Mouse (Mus musculus): ENCODE measurements around the gene Angptl4. TPM values are rescaled to one million over a fixed set of nuclear protein-coding genes. Genes with fewer than 3 reads are reported as not detected.
"Not testable (repeated sequence)": the region's sequence is repeated elsewhere in the genome, so short reads cannot be mapped to it uniquely, and the experiment has no call there.

Gene Angptl4
- 22.6 and 23.3 TPM in 2 replicates for polyA plus RNA-seq (2015; fragmentation: Nextera tagmentation; extraction: Ambion mirVana)

DNA sequence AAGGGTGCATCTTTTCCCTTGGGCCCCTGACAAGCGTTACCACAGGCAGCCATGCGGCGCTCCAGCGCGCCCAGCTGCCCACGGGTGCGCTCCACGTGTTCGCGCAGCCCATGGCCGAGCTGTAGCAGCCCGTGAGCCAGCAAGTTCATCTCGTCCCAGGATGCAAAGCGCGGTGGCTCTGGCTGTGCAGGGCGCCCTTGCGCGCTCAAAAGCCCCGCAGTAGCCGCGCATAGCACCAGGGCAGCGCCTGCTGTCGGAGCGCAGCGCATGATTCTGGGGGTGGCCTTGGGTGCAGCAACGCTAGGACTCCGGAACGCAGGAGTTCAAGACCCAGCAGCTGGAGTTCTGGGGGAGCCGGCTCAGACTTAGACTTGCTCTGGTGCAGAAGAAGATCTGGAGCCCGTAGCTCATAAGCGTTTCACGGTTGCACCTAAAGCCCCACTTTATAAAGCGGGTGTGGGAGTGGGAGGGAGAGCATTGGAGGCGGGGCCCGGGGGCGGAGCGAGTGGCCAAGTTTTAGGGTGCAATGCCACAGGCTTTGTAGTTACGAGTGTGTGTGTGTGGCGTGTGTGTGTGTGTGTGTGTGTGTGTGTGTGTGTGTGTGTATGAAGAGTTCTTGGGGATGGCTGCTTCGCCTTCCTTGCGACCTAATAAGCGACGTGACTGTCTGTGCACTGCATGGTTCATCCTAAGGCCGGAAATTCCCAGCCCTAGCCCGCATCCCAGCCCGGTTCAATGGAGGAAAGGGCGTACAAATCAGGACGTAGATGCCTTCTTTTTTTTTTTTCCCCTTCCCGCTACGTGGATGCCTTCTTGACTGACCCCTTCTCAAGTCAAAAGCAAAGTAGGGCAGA lies at the start of gene Angptl4:
Gene Angptl4 (minus strand): TSS at position 707 of the 854 bp plus-strand sequence.
- H3K9ac ChIP-seq, result peak within 1 kb of the TSS; percentile 40; the same call in 1 of the 2 replicates
- 0 out of 2 replicates have a peak, but pooled peaks cover 3% of the 10 kb centered on the region for H3K27me3 ChIP-seq (replicated peaks)
- peaks cover 13% of the 10 kb centered on the region for H3K4me1 ChIP-seq
- no peaks in the 10 kb centered on the region for H3K36me3 ChIP-seq (replicated peaks)
- peak within 1 kb of the TSS; percentile 82 for H3K4me2 ChIP-seq
- peak within 1 kb of the TSS; percentile 46 for H3K4me3 ChIP-seq
- no peaks in the 10 kb centered on the region for H3K9me3 ChIP-seq
- peak within 1 kb of the TSS; percentile 39 for H3K27ac ChIP-seq
- WGBS, result 1% methylated on average over 50 of the region's 50 CpGs
- peak; percentile 81 for ATAC-seq (replicated peaks)

- H3K9me3 ChIP-seq, result no peaks in the 10 kb centered on the region
- peaks cover 40% of the 10 kb centered on the region for H3K36me3 ChIP-seq (replicated peaks)
- 93% methylated on average over 10 of the region's 10 CpGs for WGBS
- no peak overlapping the region for H3K27ac ChIP-seq
- no peak for ATAC-seq (replicated peaks)
- no peak overlapping the region for H3K9ac ChIP-seq
- no peaks in the 10 kb centered on the region for H3K27me3 ChIP-seq (replicated peaks)
- no peak overlapping the region for H3K4me3 ChIP-seq
- H3K4me1 ChIP-seq, result peaks cover 27% of the 10 kb centered on the region
- no peak overlapping the region for H3K4me2 ChIP-seq
Observed at GRCm38 (mm10) chr17:33829561-33829960, 47.9 kb upstream of the Angptl4 start.

DNA sequence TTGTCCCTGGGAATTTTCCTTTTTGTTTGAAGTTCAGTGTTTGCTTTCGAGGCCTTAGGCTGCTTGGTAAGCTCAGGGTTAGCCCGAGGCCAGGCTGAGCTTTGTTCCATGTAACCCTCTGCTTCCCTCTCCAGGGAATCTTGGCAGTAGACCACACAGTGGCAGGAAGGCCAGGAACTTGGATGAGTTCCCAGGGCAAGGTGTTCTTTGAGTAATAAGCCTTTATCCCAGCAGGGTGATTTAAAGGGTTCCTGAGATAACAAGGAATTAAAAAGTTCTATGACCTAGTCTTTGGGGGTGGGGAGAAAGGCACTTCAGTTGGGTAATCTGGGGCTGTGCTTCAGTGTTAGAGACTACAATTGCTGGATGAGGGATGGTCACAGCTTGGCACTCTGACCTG lies 47.3 kb upstream of the Angptl4 start:
- Histone ChIP-seq H3K4me1 (peaks cover 27% of the 10 kb centered on the region), H3K27me3 (replicated peaks) (no peaks in the 10 kb centered on the region), H3K27ac (no peak overlapping the region), H3K9ac (no peak overlapping the region), H3K9me3 (no peaks in the 10 kb centered on the region), H3K36me3 (replicated peaks) (peaks cover 35% of the 10 kb centered on the region), H3K4me3 (no peak overlapping the region), H3K4me2 (no peak overlapping the region)
- WGBS, result 57% methylated on average over 2 of the region's 2 CpGs
- ATAC-seq (replicated peaks), result no peak

- Histone ChIP-seq H3K4me2 (no peak overlapping the region), H3K9me3 (no peaks in the 10 kb centered on the region), H3K36me3 (replicated peaks) (peaks cover 30% of the 10 kb centered on the region)
Observed at GRCm38 (mm10) chr17:33826850-33827249, 45.2 kb upstream of the Angptl4 start.

DNA sequence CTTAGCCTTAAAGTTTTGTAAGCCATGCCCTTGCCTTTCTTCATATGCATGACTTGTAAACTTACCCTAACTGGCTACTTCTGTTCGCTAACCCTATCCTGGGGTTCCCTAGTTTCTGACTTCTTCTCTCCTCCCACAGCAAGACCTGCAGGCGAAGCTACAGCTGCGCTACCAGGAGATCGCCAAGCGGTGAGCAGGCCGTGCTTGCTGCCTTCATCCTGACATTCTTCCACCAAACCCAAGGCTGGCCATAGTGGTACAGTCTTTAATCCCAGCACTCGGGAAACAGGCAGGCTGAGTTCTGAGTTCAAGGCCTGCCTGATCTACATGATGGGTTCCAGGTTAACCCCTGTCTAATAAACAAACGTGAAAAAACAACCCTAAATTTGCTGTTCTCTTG lies 43.8 kb upstream of the Angptl4 start:
- H3K4me2 ChIP-seq, result peak overlapping the region; percentile 75
- peak overlapping the region; percentile 59; the same call in 1 of the 2 replicates for H3K9ac ChIP-seq
- peaks cover 30% of the 10 kb centered on the region for H3K36me3 ChIP-seq (replicated peaks)
- H3K9me3 ChIP-seq, result no peaks in the 10 kb centered on the region
- no peak for ATAC-seq (replicated peaks)
- no peak overlapping the region for H3K27ac ChIP-seq
- H3K4me3 ChIP-seq, result peak overlapping the region; percentile 91
- H3K27me3 ChIP-seq (replicated peaks), result no peaks in the 10 kb centered on the region
- peaks cover 49% of the 10 kb centered on the region for H3K4me1 ChIP-seq
- WGBS, result 87% methylated on average over 8 of the region's 8 CpGs

More at GRCm38 (mm10) chr17:33826850-33827249, 45.2 kb upstream of the Angptl4 start:
- Histone ChIP-seq H3K27ac (no peak overlapping the region), H3K9ac (no peak overlapping the region), H3K27me3 (replicated peaks) (no peaks in the 10 kb centered on the region), H3K4me1 (peaks cover 46% of the 10 kb centered on the region), H3K4me3 (no peak overlapping the region)
- WGBS, result 0% methylated on average over 3 of the region's 3 CpGs
- ATAC-seq (replicated peaks), result no peak

DNA sequence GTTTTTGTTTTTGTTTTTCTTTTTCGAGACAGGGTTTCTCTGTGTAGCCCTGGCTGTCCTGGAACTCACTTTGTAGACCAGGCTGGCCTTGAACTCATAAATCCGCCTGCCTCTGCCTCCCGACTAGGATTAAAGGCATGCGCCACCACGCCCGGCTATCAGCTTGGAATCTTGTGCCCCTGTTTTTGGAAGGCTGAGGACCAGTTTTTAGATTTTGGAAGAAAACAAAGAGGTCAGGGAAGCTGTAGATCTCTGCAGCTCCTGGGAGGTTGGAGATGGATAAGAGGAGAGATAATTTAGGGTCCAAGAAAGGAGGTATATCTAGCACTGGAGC lies 43.3 kb upstream of the Angptl4 start:
- not testable (repeated sequence) for H3K27me3 ChIP-seq (replicated peaks); ATAC-seq (replicated peaks); H3K9me3 ChIP-seq
- Histone ChIP-seq H3K27ac (peak overlapping the region; percentile 83; the same call in 1 of the 2 replicates), H3K36me3 (replicated peaks) (peaks cover 25% of the 10 kb centered on the region), H3K4me1 (peaks cover 49% of the 10 kb centered on the region), H3K9ac (peak overlapping the region; percentile 59), H3K4me3 (peak overlapping the region; percentile 91), H3K4me2 (peak overlapping the region; percentile 75)
- WGBS, result 9% methylated on average over 6 of the region's 6 CpGs

- no peaks in the 10 kb centered on the region for H3K9me3 ChIP-seq
- ATAC-seq (replicated peaks), result peak; percentile 94
- peaks cover 49% of the 10 kb centered on the region for H3K4me1 ChIP-seq
- peak within 1 kb of the TSS; percentile 78 for H3K9ac ChIP-seq
- peak within 1 kb of the TSS; percentile 91 for H3K4me3 ChIP-seq
- WGBS, result under 1% methylated on average over 51 of the region's 51 CpGs
- peak within 1 kb of the TSS; percentile 84 for H3K4me2 ChIP-seq
- peak within 1 kb of the TSS; percentile 83 for H3K27ac ChIP-seq
- no peaks in the 10 kb centered on the region for H3K27me3 ChIP-seq (replicated peaks)
- peaks cover 19% of the 10 kb centered on the region for H3K36me3 ChIP-seq (replicated peaks)
Observed at GRCm38 (mm10) chr17:33824084-33824996, 42.7 kb upstream of the Angptl4 start, which contains the start of the genes Rps28 and Ndufa7. Rps28 (minus strand) TSS chr17:33824562. Ndufa7 (plus strand) TSS chr17:33824572.

- ATAC-seq (replicated peaks), result not testable (repeated sequence)
- Histone ChIP-seq H3K4me1 (peaks cover 54% of the 10 kb centered on the region), H3K36me3 (replicated peaks) (peaks cover 19% of the 10 kb centered on the region)
Observed at GRCm38 (mm10) chr17:33823171-33823570, 41.5 kb upstream of the Angptl4 start.

GRCm38 (mm10) chr17:33822436-33822959 lies 40.9 kb upstream of the Angptl4 start:
- Histone ChIP-seq H3K9me3 (no peaks in the 10 kb centered on the region), H3K4me1 (peaks cover 57% of the 10 kb centered on the region), H3K9ac (no peak overlapping the region), H3K4me3 (no peak overlapping the region), H3K36me3 (replicated peaks) (peaks cover 18% of the 10 kb centered on the region), H3K27ac (no peak overlapping the region), H3K4me2 (peak overlapping the region; percentile 12; the same call in 1 of the 2 replicates), H3K27me3 (replicated peaks) (no peaks in the 10 kb centered on the region)
- 86% methylated on average over 1 of the region's 1 CpGs for WGBS
- no peak for ATAC-seq (replicated peaks)

More at GRCm38 (mm10) chr17:33823171-33823570, 41.5 kb upstream of the Angptl4 start:
- peak overlapping the region; percentile 78 for H3K9ac ChIP-seq
- H3K27ac ChIP-seq; H3K27me3 ChIP-seq (replicated peaks); H3K9me3 ChIP-seq: not testable (repeated sequence)
- H3K4me2 ChIP-seq, result peak overlapping the region; percentile 84
- WGBS, result 86% methylated on average over 8 of the region's 8 CpGs
- peak overlapping the region; percentile 91 for H3K4me3 ChIP-seq

DNA sequence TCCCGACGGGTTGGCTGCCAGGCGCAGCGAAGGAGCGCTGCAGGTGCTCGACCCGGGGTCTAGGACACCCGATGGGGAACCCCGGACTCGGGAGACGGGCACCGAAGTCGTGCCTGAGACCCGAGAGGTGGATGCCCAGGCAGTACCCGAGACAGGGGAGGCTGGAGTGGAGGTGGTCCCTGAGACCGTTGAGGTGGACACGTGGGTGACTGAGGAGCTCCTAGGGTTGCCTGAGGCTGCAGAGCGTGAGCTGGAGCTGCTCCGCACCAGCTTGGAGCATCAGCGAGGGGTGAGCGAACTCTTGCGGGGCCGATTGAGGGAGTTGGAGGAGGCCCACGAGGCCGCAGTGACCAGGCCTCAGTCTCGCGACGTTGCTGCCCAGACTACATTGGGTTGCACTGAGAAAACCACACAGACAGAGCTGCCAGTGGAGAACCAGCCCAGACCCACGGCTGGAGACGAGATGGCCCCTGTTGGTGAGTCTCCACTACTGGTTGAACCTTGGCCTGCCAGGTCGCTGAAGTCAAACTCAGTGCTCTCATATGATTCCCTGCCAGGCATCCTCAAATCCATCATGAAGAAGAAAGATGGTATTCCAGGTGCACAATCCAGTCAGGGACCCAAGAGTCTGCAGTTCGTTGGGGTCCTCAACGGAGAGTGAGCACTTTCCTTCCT lies 36.5 kb upstream of the Angptl4 start:
- peak; percentile 63 for ATAC-seq (replicated peaks)
- peak overlapping the region; percentile 79 for H3K4me2 ChIP-seq
- peak overlapping the region; percentile 58 for H3K4me3 ChIP-seq
- 16% methylated on average over 33 of the region's 33 CpGs for WGBS
- H3K9ac ChIP-seq, result peak overlapping the region; percentile 63
- H3K27me3 ChIP-seq (replicated peaks), result no peaks in the 10 kb centered on the region
- H3K4me1 ChIP-seq, result peaks cover 36% of the 10 kb centered on the region
- H3K36me3 ChIP-seq (replicated peaks), result peaks cover 14% of the 10 kb centered on the region
- peak overlapping the region; percentile 85 for H3K27ac ChIP-seq
- H3K9me3 ChIP-seq, result no peaks in the 10 kb centered on the region

DNA sequence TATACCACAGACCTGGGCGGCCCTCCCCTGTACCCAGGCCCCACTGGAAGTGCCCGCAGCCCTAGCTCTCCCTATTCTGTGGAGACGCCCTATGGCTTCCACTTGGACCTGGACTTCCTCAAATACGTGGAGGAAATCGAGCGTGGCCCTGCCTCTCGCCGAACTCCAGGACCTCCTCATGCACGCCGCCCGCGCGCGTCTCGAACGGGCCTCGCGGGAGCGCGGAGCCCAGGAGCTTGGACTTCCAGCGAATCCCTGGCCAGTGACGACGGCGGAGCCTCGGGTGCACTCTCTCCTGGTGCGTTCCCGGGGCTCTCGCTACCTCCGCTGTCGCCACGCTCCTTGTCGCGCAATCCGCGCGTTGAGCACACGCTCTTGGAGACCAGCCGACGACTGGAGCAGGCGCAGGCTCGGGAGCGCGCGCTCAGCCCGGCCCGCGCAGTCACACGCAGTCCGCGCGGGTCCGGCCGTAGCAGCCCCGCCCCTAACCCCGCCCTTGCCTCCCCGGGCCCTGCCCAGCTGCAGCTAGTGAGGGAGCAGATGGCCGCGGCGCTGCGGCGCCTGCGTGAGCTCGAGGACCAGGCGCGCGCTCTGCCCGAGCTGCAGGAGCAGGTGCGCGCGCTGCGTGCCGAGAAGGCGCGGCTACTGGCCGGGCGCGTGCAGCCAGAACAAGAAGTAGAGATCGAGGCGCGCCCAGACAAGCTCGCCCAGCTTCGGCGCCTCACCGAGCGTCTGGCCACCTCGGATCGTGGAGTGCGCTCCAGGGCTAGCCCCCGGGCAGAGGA lies 35.7 kb upstream of the Angptl4 start:
- peaks cover 29% of the 10 kb centered on the region for H3K4me1 ChIP-seq
- peak overlapping the region; percentile 63 for H3K9ac ChIP-seq
- no peaks in the 10 kb centered on the region for H3K9me3 ChIP-seq
- peak; percentile 96 for ATAC-seq (replicated peaks)
- peak overlapping the region; percentile 58 for H3K4me3 ChIP-seq
- H3K4me2 ChIP-seq, result peak overlapping the region; percentile 79
- under 1% methylated on average over 82 of the region's 89 CpGs for WGBS
- H3K36me3 ChIP-seq (replicated peaks), result peaks cover 14% of the 10 kb centered on the region
- H3K27me3 ChIP-seq (replicated peaks), result no peaks in the 10 kb centered on the region
- peak overlapping the region; percentile 85 for H3K27ac ChIP-seq
